Mouse (Mus musculus) intestine, embryonic 16.5 days (tissue): ENCODE results near the gene Mapk8ip1. TPM values are rescaled to one million over a fixed set of nuclear protein-coding genes. Genes with fewer than 3 reads are reported as not detected.
"Not testable (repeated sequence)": the region's sequence is repeated elsewhere in the genome, so short reads cannot be mapped to it uniquely, and the experiment has no call there.

ENCODE experiments used
- ATAC-seq: fragments of 200-750 bp; cut with Nextera tagmentation; 2 replicates; pipeline ENCODE4 v1.8.0; 2017; ENCODE audit warnings: moderate TSS enrichment, moderate library complexity
- H3K27ac ChIP-seq: fragments of 300-500 bp; sonication (generic); 2 replicates; pipeline ENCODE4 v1.5.1; 2014; ENCODE audit warnings: mild to moderate bottlenecking, low read length
- H3K27me3 ChIP-seq: fragments of 300-500 bp; sonication (generic); replicated peaks from 2 replicates; pipeline ENCODE4 v1.6.1; 2014; ENCODE audit warnings: low read length, control low read depth, mixed read lengths; ENCODE audit not compliant: control insufficient read depth, insufficient read depth
- H3K36me3 ChIP-seq: fragments of 300-500 bp; sonication (generic); 2 replicates; pipeline ENCODE4 v1.6.1; 2014; ENCODE audit warnings: low read length, control low read depth; ENCODE audit not compliant: control insufficient read depth, insufficient read depth
- H3K4me1 ChIP-seq: fragments of 300-500 bp; sonication (generic); 2 replicates; pipeline ENCODE4 v1.6.1; 2014; ENCODE audit warnings: low read length, control low read depth, mixed read lengths; ENCODE audit not compliant: control insufficient read depth, insufficient read depth
- H3K4me2 ChIP-seq: fragments of 300-500 bp; sonication (generic); 2 replicates; pipeline ENCODE4 v1.6.1; 2014; ENCODE audit warnings: low read depth, low read length, control low read depth
- H3K4me3 ChIP-seq: fragments of 300-500 bp; sonication (generic); 2 replicates; pipeline ENCODE4 v1.5.1; 2014; ENCODE audit warnings: mild to moderate bottlenecking, low read length
- H3K9ac ChIP-seq: fragments of 300-500 bp; sonication (generic); 2 replicates; pipeline ENCODE4 v1.6.1; 2014; ENCODE audit warnings: low read depth, low read length
- H3K9me3 ChIP-seq: fragments of 300-500 bp; sonication (generic); 2 replicates; pipeline ENCODE4 v1.6.1; 2016; ENCODE audit warnings: low read length, control low read depth; ENCODE audit not compliant: control insufficient read depth
- WGBS: fragments of 180-500 bp; shearing (Covaris S2); extraction: QIAGEN DNeasy Blood & Tissue Kit; methylation state at CpG from one replicate; pipeline ENCODE4 v1.1.7; 2014; 5-methylcytosine and 5-hydroxymethylcytosine counted together
- polyA plus RNA-seq: library from polyadenylated mRNA; unstranded; fragments of >200 nt; fragmentation: Nextera tagmentation; extraction: Ambion mirVana; gene quantifications from 2 replicates; pipeline ENCODE4 v1.2.1, GENCODE M21; 2015

Gene Mapk8ip1
- polyA plus RNA-seq, 1 experiment from 2014 or later: 10.6 TPM

- ATAC-seq: no peak
- Histone ChIP-seq H3K9ac (no peak overlapping the region), H3K4me1 (peaks cover 16% of the 10 kb centered on the region), H3K27ac (no peak overlapping the region), H3K4me3 (no peak overlapping the region), H3K36me3 (peaks cover 18% of the 10 kb centered on the region), H3K27me3 (no peaks in the 10 kb centered on the region), H3K9me3 (no peaks in the 10 kb centered on the region), H3K4me2 (no peak overlapping the region)
- 87% methylated on average over 7 of the region's 7 CpGs for WGBS
These were observed 20.8 kb upstream of the Mapk8ip1 start for GRCm38 (mm10) chr2:92421723-92422387.

- 89% methylated on average over 10 of the region's 10 CpGs for WGBS
- Histone ChIP-seq H3K4me2 (no peak overlapping the region), H3K27me3 (no peaks in the 10 kb centered on the region), H3K4me1 (no peaks in the 10 kb centered on the region), H3K36me3 (peaks cover 16% of the 10 kb centered on the region), H3K4me3 (no peak overlapping the region), H3K9ac (no peak overlapping the region), H3K9me3 (no peaks in the 10 kb centered on the region), H3K27ac (no peak overlapping the region)
- ATAC-seq: no peak
These were observed 10.6 kb upstream of the Mapk8ip1 start for GRCm38 (mm10) chr2:92411705-92412104.

GRCm38 (mm10) chr2:92408309-92409045 is 7.4 kb upstream of the Mapk8ip1 start:
- H3K4me2 ChIP-seq: no peak overlapping the region
- no peaks in the 10 kb centered on the region for H3K27me3 ChIP-seq
- no peaks in the 10 kb centered on the region for H3K9me3 ChIP-seq
- no peak overlapping the region for H3K4me3 ChIP-seq
- 88% methylated on average over 18 of the region's 18 CpGs for WGBS
- H3K4me1 ChIP-seq: no peaks in the 10 kb centered on the region
- H3K27ac ChIP-seq: no peak overlapping the region
- ATAC-seq: no peak
- H3K36me3 ChIP-seq: peaks cover 16% of the 10 kb centered on the region
- no peak overlapping the region for H3K9ac ChIP-seq

DNA sequence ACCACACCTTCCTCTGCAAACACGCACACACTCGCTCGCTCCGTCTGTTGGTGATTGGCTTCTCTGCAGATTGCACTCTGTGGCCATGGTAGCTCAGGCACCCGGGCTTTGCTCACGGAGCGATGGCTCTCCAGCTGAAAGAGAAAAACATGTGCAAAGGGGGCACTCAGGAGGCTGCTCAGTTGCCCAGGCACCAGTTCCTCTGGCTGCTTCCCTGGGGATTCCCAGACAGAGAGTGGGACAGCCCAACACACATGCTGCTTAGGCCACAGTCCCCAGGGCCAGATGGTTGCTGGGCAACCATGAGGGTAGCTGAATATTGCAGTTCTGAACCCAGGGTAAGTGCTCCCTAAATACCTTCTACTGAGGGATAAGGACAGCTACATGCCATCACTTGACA is 4.6 kb upstream of the Mapk8ip1 start:
- Histone ChIP-seq H3K9ac (no peak overlapping the region), H3K36me3 (peaks cover 10% of the 10 kb centered on the region)
- WGBS: 83% methylated on average over 7 of the region's 7 CpGs

DNA sequence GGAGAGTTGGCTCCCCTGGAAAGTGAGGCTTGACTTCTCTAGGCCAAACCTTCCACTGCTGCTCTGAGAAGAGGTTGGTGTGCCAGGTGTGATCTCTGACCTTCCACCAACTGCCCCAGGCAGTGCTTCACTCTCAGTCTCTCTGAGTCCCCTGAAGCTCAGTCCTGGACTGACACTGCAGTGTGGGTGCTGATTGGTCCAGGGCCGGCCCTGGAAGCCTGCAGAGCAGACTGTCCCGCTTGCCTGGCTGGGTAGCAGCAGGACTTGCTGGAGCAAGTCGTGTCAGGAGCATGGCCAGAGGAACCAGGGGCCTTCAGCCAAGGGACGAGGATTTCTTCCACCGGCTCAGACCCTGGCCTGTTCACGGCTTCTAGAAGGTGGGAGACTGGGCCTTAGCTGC is 3.7 kb upstream of the Mapk8ip1 start:
- H3K4me2 ChIP-seq: no peak overlapping the region
- no peak overlapping the region for H3K9ac ChIP-seq
- no peak overlapping the region for H3K27ac ChIP-seq
- no peak overlapping the region for H3K4me3 ChIP-seq
- H3K4me1 ChIP-seq: peaks cover 9% of the 10 kb centered on the region; the same call in 1 of the 2 replicates
- ATAC-seq: no peak
- H3K9me3 ChIP-seq: no peaks in the 10 kb centered on the region
- peaks cover 4% of the 10 kb centered on the region for H3K36me3 ChIP-seq
- WGBS: 85% methylated on average over 6 of the region's 6 CpGs
- peaks cover 6% of the 10 kb centered on the region; the same call in 1 of the 2 replicates for H3K27me3 ChIP-seq

More for the DNA sequence above, 4.6 kb upstream of the Mapk8ip1 start:
- Histone ChIP-seq H3K4me2 (no peak overlapping the region), H3K27ac (no peak overlapping the region), H3K4me3 (no peak overlapping the region), H3K9me3 (no peaks in the 10 kb centered on the region), H3K4me1 (peaks cover 7% of the 10 kb centered on the region; the same call in 1 of the 2 replicates), H3K27me3 (peaks cover 3% of the 10 kb centered on the region; the same call in 1 of the 2 replicates)
- ATAC-seq: no peak

- Histone ChIP-seq H3K9me3 (no peaks in the 10 kb centered on the region), H3K4me3 (no peak overlapping the region), H3K9ac (no peak overlapping the region), H3K4me1 (peaks cover 9% of the 10 kb centered on the region; the same call in 1 of the 2 replicates), H3K4me2 (no peak overlapping the region), H3K27ac (no peak overlapping the region), H3K36me3 (peaks cover 3% of the 10 kb centered on the region; the same call in 1 of the 2 replicates), H3K27me3 (peaks cover 6% of the 10 kb centered on the region; the same call in 1 of the 2 replicates)
- WGBS: 91% methylated on average over 5 of the region's 5 CpGs
- ATAC-seq: no peak
These were observed 2.8 kb upstream of the Mapk8ip1 start for GRCm38 (mm10) chr2:92403776-92404319.

DNA sequence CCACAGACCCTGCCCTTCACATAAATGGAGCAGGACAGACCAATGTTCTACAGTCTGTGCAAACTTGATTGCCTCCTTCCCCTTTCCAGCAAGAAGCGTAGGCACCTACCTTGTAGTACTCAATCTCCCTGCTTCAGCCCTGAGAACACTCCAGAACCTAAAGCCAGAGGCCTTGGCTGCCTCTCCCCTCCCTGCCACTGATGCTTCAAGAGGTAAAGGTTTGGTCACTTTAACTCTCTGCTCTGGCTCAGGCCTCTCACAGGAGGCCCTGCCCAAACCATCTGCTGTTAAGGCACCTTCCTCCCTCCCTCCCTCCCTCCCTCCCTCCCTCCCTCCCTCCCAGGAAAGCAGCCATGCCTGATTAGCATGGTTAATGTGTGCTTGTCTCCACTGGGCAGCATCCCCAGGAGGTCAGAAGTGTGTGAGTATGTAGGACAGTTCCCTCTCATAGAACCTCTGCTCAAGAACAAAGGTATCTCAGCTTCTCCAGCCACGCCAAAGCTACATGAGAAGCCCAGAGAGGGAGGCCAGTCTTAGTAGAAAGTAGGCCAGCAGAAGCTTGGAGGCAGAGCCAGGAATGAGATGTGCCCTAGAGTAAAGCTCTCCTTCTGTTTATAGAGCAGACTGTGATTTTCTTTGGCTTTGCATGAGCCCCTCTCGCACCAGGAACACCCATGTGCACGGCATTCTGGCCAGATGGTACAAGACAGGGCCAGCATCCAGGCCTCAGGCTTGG is 1.7 kb upstream of the Mapk8ip1 start:
- H3K4me3 ChIP-seq: no peak overlapping the region
- peaks cover 9% of the 10 kb centered on the region; the same call in 1 of the 2 replicates for H3K4me1 ChIP-seq
- WGBS: 64% methylated on average over 4 of the region's 4 CpGs
- peaks cover 3% of the 10 kb centered on the region; the same call in 1 of the 2 replicates for H3K36me3 ChIP-seq
- H3K27me3 ChIP-seq: peaks cover 6% of the 10 kb centered on the region; the same call in 1 of the 2 replicates
- H3K9me3 ChIP-seq: no peaks in the 10 kb centered on the region
- no peak overlapping the region for H3K27ac ChIP-seq
- no peak for ATAC-seq
- no peak overlapping the region for H3K4me2 ChIP-seq
- H3K9ac ChIP-seq: no peak overlapping the region

DNA sequence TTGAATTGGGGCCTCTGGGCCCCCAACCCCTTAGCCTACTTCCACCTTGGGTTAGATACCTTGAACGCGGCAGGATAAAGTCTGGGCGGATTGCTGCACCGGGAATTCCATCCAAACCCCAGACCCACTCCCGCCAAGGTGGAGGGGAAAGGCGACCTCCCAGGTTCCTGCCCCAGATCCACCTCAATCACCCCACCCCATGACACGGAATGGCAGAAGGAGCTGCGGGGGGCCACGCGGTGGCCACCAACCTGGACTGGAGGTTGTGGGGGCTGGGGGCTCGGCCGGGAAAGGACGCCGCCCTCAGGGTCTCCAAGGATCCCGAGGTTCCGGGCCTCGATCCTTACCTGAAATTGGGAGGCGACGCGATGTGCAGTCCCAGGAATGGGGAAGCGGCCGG is 381 bp downstream of the Mapk8ip1 start:
- peak overlapping the region; percentile 71 for H3K9ac ChIP-seq
- 5% methylated on average over 22 of the region's 22 CpGs for WGBS
- peaks cover 3% of the 10 kb centered on the region; the same call in 1 of the 2 replicates for H3K36me3 ChIP-seq
- peaks cover 9% of the 10 kb centered on the region; the same call in 1 of the 2 replicates for H3K4me1 ChIP-seq
- no peaks in the 10 kb centered on the region for H3K9me3 ChIP-seq
- H3K27ac ChIP-seq: no peak overlapping the region
- peaks cover 6% of the 10 kb centered on the region; the same call in 1 of the 2 replicates for H3K27me3 ChIP-seq
- peak overlapping the region; percentile 60 for H3K4me3 ChIP-seq
- peak overlapping the region; percentile 94 for H3K4me2 ChIP-seq
- ATAC-seq: peak; percentile 33; the same call in 1 of the 2 replicates

DNA sequence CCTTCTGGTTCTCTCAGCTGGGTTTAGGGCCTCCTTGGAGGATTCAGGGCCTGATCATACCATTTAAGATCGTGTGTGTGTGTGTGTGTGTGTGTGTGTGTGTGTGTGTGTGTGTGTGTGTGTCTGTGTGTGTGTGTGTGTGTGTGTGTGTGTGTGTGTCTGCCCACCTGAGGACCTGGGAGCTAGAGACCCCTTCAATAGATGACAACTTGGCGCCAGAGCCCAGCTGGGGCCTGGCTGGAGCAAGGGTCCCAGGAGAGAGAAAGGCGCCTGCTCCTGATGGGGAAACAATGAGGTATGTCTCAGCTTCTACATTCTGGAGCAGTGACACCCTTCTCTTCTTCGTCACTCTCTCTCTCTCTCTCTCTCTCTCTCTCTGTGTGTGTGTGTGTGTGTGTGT is 1.2 kb downstream of the Mapk8ip1 start:
- H3K9ac ChIP-seq, H3K36me3 ChIP-seq, H3K9me3 ChIP-seq, ATAC-seq, H3K27me3 ChIP-seq, H3K4me1 ChIP-seq, H3K27ac ChIP-seq, H3K4me2 ChIP-seq, H3K4me3 ChIP-seq: not testable (repeated sequence)
- WGBS: 79% methylated on average over 4 of the region's 4 CpGs
